Mouse (Mus musculus) megakaryocyte, embryonic 14.5 days (primary cell): ENCODE data around the gene Zbtb18. TPM values are rescaled to one million over a fixed set of nuclear protein-coding genes. Genes with fewer than 3 reads are reported as not detected.
A peak's percentile ranks its signal among the peaks of the same experiment; 100 is the strongest.

ENCODE experiments used
- H3K27me3 ChIP-seq: replicated peaks from 2 replicates; pipeline ENCODE3; 2012; ENCODE audit warnings: inconsistent platforms
- H3K36me3 ChIP-seq: replicated peaks from 2 replicates; pipeline ENCODE3; 2012; ENCODE audit warnings: low read length, inconsistent platforms, mixed read lengths
- H3K4me1 ChIP-seq: 2 replicates; pipeline ENCODE4 v1.6.1; 2012; ENCODE audit warnings: inconsistent platforms
- H3K4me3 ChIP-seq: replicated peaks from 2 replicates; pipeline ENCODE3; 2012; ENCODE audit warnings: moderate library complexity, mild to moderate bottlenecking, inconsistent platforms
- H3K9me3 ChIP-seq: 2 replicates; pipeline ENCODE4 v1.6.1; 2012; ENCODE audit warnings: inconsistent platforms
- FLI1 ChIP-seq: IDR thresholded peaks from 2 replicates; pipeline ENCODE4 v1.6.1; 2012; ENCODE audit warnings: low read length, inconsistent platforms, mixed read lengths
- GATA1 ChIP-seq: IDR thresholded peaks from 3 replicates; pipeline ENCODE4 v1.6.1; 2012; ENCODE audit warnings: mixed read lengths, low read length, inconsistent platforms, borderline replicate concordance
- polyA plus RNA-seq: library from polyadenylated mRNA; stranded (reverse); fragments of >175 nt; gene quantifications from 2 replicates; pipeline ENCODE4 v1.2.3, GENCODE M21; 2012; ENCODE audit warnings: low replicate concordance; ENCODE audit not compliant: insufficient read depth

Zbtb18 gene
- polyA plus RNA-seq, 1 experiment, result 3.1 TPM

DNA sequence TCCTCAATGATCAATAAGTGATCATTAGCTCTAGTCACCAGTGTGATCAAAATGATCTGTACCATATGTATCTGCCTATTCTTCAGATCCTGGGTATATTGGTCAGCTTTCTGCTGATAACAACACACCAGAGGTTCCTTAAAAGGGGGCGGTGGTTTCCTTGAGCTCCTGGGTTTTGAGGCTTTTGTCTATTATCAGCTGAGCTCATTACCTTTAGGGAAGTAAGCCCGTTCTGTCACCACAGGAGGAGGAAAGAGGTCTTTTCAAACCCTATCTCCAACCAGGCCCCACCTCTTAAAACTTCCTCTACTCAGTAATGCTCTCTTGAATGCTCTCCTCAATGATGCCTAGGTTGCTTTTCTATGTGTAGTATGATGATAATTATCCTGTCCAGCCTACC lies 28.8 kb downstream of the Zbtb18 start:
- Histone ChIP-seq H3K4me3 (no peak overlapping the region), H3K4me1 (peaks cover 17% of the 10 kb centered on the region), H3K27me3 (peaks cover 15% of the 10 kb centered on the region), H3K36me3 (no peaks in the 10 kb centered on the region), H3K9me3 (peaks cover 4% of the 10 kb centered on the region; the same call in 1 of the 2 replicates)
- TF ChIP-seq FLI1, result no peak
- TF ChIP-seq GATA1, result no peak

DNA sequence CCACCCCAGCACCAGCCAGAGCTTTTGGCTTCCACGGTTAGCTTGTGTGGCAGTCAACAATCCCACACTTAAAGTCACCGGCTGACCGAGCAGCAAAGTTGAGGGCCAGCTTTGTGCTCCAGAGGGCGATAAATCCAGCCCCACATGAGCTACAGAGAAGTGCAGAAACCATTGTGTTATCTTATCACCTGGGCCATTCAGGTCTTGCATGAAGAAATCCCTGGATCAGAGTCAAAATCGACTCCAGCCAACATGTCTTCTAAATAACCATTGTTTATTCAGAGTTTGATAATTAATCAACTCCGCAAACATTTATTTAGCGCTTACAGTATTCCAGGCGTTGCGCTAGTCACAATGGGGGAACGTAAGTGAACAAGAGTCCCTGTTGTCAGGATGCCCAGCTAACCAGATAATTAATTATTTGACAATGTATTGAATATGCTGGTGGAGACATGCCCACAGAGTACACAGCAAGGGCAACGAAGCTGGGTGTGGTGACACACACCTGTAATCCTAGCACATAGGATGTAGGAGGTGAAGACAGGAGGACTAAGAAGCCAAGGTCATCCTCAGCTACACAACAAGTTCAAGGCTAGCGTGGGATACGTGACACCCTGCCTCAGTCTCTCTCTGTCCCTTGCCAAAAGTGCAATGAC lies 33.5 kb downstream of the Zbtb18 start:
- Histone ChIP-seq H3K9me3 (no peaks in the 10 kb centered on the region), H3K27me3 (peaks cover 1% of the 10 kb centered on the region), H3K4me3 (no peak overlapping the region), H3K36me3 (no peaks in the 10 kb centered on the region), H3K4me1 (peaks cover 9% of the 10 kb centered on the region)
- TF ChIP-seq FLI1 (no peak), GATA1 (no peak)

DNA sequence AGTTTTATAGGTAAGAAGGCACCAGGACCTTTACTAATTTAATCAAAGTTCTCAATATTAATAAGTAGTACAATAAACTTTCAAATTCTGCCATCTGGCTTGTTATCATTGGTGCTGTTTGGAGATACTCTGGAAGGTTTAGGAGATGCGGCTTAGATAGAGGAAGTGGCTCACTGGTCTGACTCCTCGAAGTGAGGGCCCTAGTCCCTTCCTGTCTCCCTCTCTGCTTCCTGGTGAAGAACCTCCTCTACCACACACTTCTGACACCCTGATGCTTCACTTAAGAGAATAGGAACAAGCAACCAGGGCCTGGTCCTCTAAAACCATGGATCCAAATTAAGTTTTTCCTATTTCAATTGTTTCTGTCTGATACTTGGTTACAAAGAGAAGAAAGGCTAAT lies 36.4 kb downstream of the Zbtb18 start:
- no peaks in the 10 kb centered on the region for H3K36me3 ChIP-seq
- peaks cover 7% of the 10 kb centered on the region for H3K4me1 ChIP-seq
- H3K27me3 ChIP-seq, result peaks cover 1% of the 10 kb centered on the region
- H3K4me3 ChIP-seq, result no peak overlapping the region
- no peaks in the 10 kb centered on the region for H3K9me3 ChIP-seq
- no peak for TF ChIP-seq GATA1
- TF ChIP-seq FLI1, result no peak

DNA sequence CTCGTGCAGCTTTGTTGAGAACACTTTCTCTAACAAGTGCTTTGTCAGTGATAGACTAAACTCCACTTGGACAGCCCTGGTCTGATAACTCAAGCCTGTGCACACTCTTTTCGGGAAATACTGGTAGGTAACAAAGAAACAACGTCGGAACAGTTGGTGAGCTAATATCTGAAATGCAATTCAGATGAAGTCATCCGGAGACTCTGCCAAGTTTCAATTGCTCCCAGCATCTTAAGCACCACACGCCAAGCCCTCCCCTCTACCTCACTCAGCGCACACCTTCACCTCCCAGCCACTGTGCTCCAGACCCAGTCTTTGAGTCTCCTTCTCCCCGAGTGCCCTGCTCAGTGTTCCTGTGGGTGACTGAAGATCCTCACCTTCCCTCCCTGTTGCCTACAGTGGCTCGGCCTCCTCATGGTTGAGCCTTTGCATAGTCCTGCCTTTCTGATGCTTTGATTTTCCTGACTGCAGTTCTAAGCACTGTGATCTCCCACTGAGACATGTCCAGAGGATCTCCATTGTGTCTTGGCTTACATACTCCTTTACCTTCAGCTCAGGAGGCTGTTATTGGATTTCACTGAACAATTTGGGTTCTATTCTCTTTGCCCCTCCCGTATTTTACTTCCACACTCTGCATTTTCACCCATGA lies 37.3 kb downstream of the Zbtb18 start:
- no peak overlapping the region for H3K4me3 ChIP-seq
- H3K36me3 ChIP-seq, result no peaks in the 10 kb centered on the region
- H3K4me1 ChIP-seq, result peaks cover 15% of the 10 kb centered on the region
- H3K9me3 ChIP-seq, result no peaks in the 10 kb centered on the region
- TF ChIP-seq FLI1 (no peak), GATA1 (no peak)
- peaks cover 3% of the 10 kb centered on the region for H3K27me3 ChIP-seq

DNA sequence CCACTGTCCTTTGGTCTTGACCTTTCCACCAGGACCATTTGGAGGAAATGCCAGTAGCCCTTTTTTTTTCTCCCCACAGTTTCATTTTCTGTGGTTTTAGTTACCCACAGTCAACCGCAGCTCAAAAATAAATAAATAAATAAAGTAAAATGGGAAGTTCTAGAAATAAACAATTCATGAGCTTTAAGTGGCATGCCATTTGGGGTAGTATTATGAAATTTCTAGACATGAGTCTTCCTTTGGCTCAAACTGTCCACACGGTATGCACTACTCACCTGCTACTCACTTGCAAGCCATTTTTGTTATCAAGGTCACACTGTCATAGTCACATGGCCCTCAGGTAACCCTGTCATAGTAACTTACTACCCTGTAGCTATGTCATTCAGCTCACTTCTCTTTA lies 41.5 kb downstream of the Zbtb18 start:
- no peak for TF ChIP-seq FLI1
- TF ChIP-seq GATA1, result no peak
- Histone ChIP-seq H3K4me3 (peak overlapping the region; percentile 51), H3K9me3 (no peaks in the 10 kb centered on the region), H3K27me3 (peaks cover 3% of the 10 kb centered on the region), H3K36me3 (no peaks in the 10 kb centered on the region), H3K4me1 (peaks cover 14% of the 10 kb centered on the region)

DNA sequence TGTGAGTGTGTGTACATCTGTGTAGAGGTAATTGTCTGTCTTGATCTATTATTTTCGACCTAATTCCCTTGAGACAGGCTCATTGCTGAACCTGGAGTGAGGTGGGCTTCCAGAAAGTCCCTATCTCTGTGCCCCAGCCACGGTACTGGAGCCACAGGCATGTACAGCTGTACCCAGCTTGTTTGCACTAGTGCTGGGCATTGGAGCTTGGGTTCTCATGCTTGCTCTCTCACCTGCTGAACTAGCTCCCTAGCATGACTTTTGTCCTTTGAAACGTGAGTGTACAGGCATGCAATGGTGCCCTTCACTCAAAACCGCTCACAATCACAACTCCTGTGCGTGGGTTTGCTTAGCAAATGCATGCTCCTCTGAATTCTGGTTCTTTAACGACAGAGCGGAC lies 42.1 kb downstream of the Zbtb18 start:
- Histone ChIP-seq H3K4me3 (no peak overlapping the region), H3K27me3 (peaks cover 3% of the 10 kb centered on the region), H3K4me1 (peaks cover 12% of the 10 kb centered on the region; the same call in 1 of the 2 replicates), H3K9me3 (no peaks in the 10 kb centered on the region), H3K36me3 (no peaks in the 10 kb centered on the region)
- TF ChIP-seq GATA1, result no peak
- no peak for TF ChIP-seq FLI1

DNA sequence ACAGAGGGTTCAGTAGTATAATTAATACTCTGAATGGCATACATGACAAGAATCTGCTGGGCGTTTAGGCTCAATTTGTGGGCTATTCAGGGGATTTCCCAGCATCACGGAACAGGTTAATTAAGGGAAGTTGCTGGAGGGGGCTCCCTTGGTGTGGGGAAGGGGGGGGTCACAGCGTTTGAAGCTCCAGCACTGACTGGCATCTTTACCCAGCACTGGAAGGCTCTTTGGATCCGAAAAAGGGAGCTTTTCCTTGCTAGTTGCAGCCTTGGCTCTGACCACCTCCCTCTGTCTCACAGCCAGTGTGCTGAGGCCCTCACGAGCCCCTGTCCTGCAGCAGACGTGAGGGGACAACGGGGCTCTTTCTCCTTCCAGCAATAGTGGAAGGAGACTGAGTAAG lies 42.5 kb downstream of the Zbtb18 start:
- Histone ChIP-seq H3K9me3 (no peaks in the 10 kb centered on the region), H3K4me3 (no peak overlapping the region), H3K36me3 (no peaks in the 10 kb centered on the region), H3K27me3 (peaks cover 3% of the 10 kb centered on the region), H3K4me1 (peaks cover 14% of the 10 kb centered on the region)
- TF ChIP-seq FLI1 (no peak), GATA1 (no peak)

DNA sequence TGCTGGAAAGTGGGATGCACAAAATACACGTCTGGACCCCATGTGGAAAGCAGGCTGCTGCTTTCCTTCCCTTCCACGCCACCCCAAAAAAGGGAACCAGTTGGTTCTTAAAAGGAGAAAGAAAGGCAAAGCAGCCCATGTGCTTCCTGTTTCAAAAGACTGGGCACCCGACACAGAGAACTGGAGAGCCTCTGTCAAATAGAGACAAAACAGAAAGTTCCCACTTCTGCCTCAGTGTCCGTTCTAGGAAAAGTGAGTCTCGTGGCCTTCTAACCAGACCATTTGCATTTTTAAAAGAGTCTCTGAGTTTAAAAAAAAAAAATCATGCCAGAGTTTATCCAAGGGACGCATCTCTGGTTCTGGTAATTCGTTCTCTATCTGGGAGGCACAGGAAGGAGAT lies 47.7 kb downstream of the Zbtb18 start:
- Histone ChIP-seq H3K4me1 (peaks cover 15% of the 10 kb centered on the region), H3K4me3 (peak overlapping the region; percentile 83), H3K27me3 (peaks cover 1% of the 10 kb centered on the region), H3K9me3 (no peaks in the 10 kb centered on the region), H3K36me3 (no peaks in the 10 kb centered on the region)
- no peak for TF ChIP-seq FLI1
- TF ChIP-seq GATA1, result no peak

DNA sequence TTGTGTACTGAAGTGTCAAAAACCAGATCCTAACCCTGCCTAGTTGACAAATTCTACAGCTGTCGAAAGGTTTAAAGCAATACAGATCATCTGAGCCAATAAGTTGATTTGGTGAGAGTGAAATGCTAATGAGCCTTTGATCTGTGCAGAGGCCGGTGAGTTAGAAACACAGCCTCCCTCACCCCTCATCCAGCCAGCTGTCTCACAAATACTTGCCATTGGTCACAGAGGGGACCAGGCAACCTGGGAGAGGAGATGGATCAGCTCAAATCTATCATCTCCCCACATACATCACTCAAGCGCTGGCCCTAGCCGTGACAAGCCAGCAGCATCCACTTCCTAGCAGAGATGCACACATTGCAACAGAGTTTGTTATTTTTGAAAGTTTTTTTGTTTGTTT lies 48.7 kb downstream of the Zbtb18 start:
- no peaks in the 10 kb centered on the region for H3K9me3 ChIP-seq
- H3K36me3 ChIP-seq, result no peaks in the 10 kb centered on the region
- no peak overlapping the region for H3K4me3 ChIP-seq
- TF ChIP-seq FLI1 (no peak), GATA1 (no peak)
- peaks cover 15% of the 10 kb centered on the region for H3K4me1 ChIP-seq
- peaks cover 1% of the 10 kb centered on the region for H3K27me3 ChIP-seq

DNA sequence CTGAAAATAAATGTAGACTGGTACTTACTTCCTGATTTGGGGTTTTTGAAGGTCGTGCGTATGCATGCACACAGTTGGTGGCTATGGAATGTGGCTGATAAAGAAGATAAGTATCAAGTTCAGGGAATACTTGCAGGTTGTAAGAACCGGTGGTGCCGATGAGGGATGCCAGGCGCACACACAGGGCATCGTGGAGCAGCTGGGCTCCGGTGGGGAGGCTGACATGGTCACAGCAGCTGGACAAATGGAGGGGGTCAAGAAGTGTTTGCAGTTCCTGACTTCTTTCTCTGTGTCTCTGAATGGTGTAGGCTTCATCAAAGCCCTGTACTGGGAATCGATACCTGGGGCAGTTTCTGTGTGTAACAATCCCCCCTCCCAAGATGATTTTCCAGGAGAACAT lies 49.1 kb downstream of the Zbtb18 start:
- H3K4me1 ChIP-seq, result peaks cover 15% of the 10 kb centered on the region
- TF ChIP-seq FLI1, result no peak
- H3K9me3 ChIP-seq, result no peaks in the 10 kb centered on the region
- no peak overlapping the region for H3K4me3 ChIP-seq
- peaks cover 1% of the 10 kb centered on the region for H3K27me3 ChIP-seq
- H3K36me3 ChIP-seq, result no peaks in the 10 kb centered on the region

DNA sequence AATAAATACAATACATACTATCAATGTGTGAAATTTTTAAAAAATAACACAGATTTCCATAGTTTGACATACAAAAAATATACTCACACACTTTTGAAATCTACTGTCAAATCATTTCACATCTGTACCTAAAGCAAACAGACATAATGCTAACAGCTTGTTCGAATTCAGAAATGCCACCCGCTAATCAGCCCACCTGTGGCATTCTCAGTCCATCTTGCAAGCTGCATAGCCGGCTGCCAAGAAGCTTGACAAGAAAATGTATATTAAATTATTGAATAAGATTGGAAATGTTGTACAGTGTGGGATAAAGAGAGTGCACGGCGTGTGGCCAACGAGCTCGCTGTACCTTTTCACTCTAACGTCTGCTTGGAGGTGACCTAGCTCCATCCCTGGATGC lies 52.2 kb downstream of the Zbtb18 start:
- Histone ChIP-seq H3K36me3 (no peaks in the 10 kb centered on the region), H3K4me1 (peaks cover 15% of the 10 kb centered on the region), H3K4me3 (no peak overlapping the region), H3K9me3 (no peaks in the 10 kb centered on the region), H3K27me3 (peaks cover 1% of the 10 kb centered on the region)
- no peak for TF ChIP-seq GATA1
- no peak for TF ChIP-seq FLI1
